Mouse (Mus musculus): Measurements from ENCODE around the gene Prr13.

Prr13 gene

GRCm38 (mm10) chr15:102450928-102451327 lies 7.9 kb upstream of the Prr13 start:
- POLR2A ChIA-PET = interaction anchor here in 3 of 4 experiments (0.6 to 6.5 kb wide), 41 partner anchors 9 to 459 kb away, joined by 3 to 62 read pairs (median 4); partner anchors contain the start of genes Pcbp2 (in 2 of the 3), Sp1 (in 2 of the 3), Tarbp2 (in 2 of the 3) and Map3k12 (in 1 of the 3)
- CTCF ChIA-PET = interaction anchor here (0.5 to 1.8 kb wide), 21 partner anchors 8 to 1408 kb away, joined by 3 to 28 read pairs (median 4); partner anchors contain the start of genes Npff (in 1 of the 4), Pcbp2 (in 1 of the 4) and Tarbp2 (in 1 of the 4)

GRCm38 (mm10) chr15:102451666-102452430 lies 7.0 kb upstream of the Prr13 start:
- POLR2A ChIA-PET = interaction anchor here in 3 of 4 experiments (0.6 to 6.5 kb wide), 40 partner anchors 8 to 316 kb away, joined by 3 to 62 read pairs (median 4); partner anchors contain the start of genes Tarbp2 (in 3 of the 3), Pcbp2 (in 2 of the 3), Sp1 (in 2 of the 3) and Map3k12 (in 1 of the 3)
- CTCF ChIA-PET = interaction anchor here in 3 of 4 experiments (0.6 to 1.8 kb wide), 18 partner anchors 9 to 75 kb away, joined by 3 to 12 read pairs (median 4); partner anchors contain the start of genes Npff (in 1 of the 3), Pcbp2 (in 1 of the 3) and Tarbp2 (in 1 of the 3)

- POLR2A ChIA-PET = interaction anchor here (0.5 to 6.5 kb wide), 24 partner anchors 9 to 215 kb away, joined by 3 to 62 read pairs (median 5); partner anchors contain the start of genes Pcbp2 (in 2 of the 4), Tarbp2 (in 2 of the 4), Amhr2 (in 1 of the 4) and Map3k12 (in 1 of the 4)
- CTCF ChIA-PET = interaction anchor here in 3 of 4 experiments (0.5 to 1.5 kb wide), 30 partner anchors 9 to 812 kb away, joined by 3 to 9 read pairs (median 5); partner anchors contain the start of genes Tarbp2 (in 2 of the 3), Aaas (in 1 of the 3), Amhr2 (in 1 of the 3) and Map3k12 (in 1 of the 3)
These were observed 2.8 kb upstream of the Prr13 start for GRCm38 (mm10) chr15:102455993-102456392.

GRCm38 (mm10) chr15:102458050-102458736 lies 635 bp upstream of the Prr13 start:
- CTCF ChIA-PET = interaction anchor here in 3 of 4 experiments (0.5 to 1.6 kb wide), 8 partner anchors 12 to 175 kb away, joined by 3 to 7 read pairs (median 3); partner anchors contain the start of genes Pcbp2 (in 1 of the 3) and Tarbp2 (in 1 of the 3)
- POLR2A ChIA-PET = interaction anchor here in 3 of 4 experiments (0.6 to 3.9 kb wide), 28 partner anchors 10 to 214 kb away, joined by 3 to 61 read pairs (median 4); partner anchors contain the start of genes Pcbp2 (in 2 of the 3), Sp1 (in 2 of the 3), Tarbp2 (in 2 of the 3) and Aaas (in 1 of the 3)

GRCm38 (mm10) chr15:102459381-102459780 lies 553 bp downstream of the Prr13 start:
- ChIA-PET POLR2A (interaction anchor here (0.6 to 3.9 kb wide), 39 partner anchors 9 to 212 kb away, joined by 3 to 61 read pairs (median 4); partner anchors contain the start of genes Pcbp2 (in 3 of the 4), Sp1 (in 2 of the 4), Tarbp2 (in 2 of the 4) and Aaas (in 1 of the 4)), CTCF (interaction anchor here (0.6 to 1.6 kb wide), 8 partner anchors 11 to 862 kb away, joined by 3 to 7 read pairs (median 4); partner anchors contain the start of gene Pcbp2 (in 1 of the 4))

GRCm38 (mm10) chr15:102459847-102460246 lies 1.0 kb downstream of the Prr13 start:
- ChIA-PET POLR2A (interaction anchor here (0.8 to 3.9 kb wide), 32 partner anchors 9 to 128 kb away, joined by 3 to 61 read pairs (median 5); partner anchors contain the start of genes Pcbp2 (in 4 of the 4), Sp1 (in 2 of the 4), Tarbp2 (in 2 of the 4) and Aaas (in 1 of the 4)), CTCF (interaction anchor here (0.6 to 1.5 kb wide), 10 partner anchors 9 to 863 kb away, joined by 3 to 12 read pairs (median 4); partner anchors contain the start of gene Pcbp2 (in 2 of the 4))

- CTCF ChIA-PET = interaction anchor here in 3 of 4 experiments (0.9 to 1.5 kb wide), 10 partner anchors 9 to 717 kb away, joined by 3 to 12 read pairs (median 4); partner anchors contain the start of gene Pcbp2 (in 2 of the 3)
- POLR2A ChIA-PET = interaction anchor here (0.7 to 3.9 kb wide), 26 partner anchors 10 to 110 kb away, joined by 3 to 61 read pairs (median 6); partner anchors contain the start of genes Pcbp2 (in 4 of the 4), Sp1 (in 2 of the 4), Tarbp2 (in 2 of the 4) and Aaas (in 1 of the 4)
These were observed 1.6 kb downstream of the Prr13 start for GRCm38 (mm10) chr15:102460409-102460808.

- ChIA-PET CTCF (interaction anchor here in 3 of 4 experiments (0.9 to 1.4 kb wide), 9 partner anchors 9 to 103 kb away, joined by 3 to 12 read pairs (median 3); partner anchors contain the start of gene Pcbp2 (in 2 of the 3)), POLR2A (interaction anchor here in 3 of 4 experiments (0.7 to 3.9 kb wide), 19 partner anchors 9 to 79 kb away, joined by 3 to 61 read pairs (median 6); partner anchors contain the start of genes Pcbp2 (in 3 of the 3), Tarbp2 (in 2 of the 3), Amhr2 (in 1 of the 3) and Sp1 (in 1 of the 3))
These were observed 2.1 kb downstream of the Prr13 start for GRCm38 (mm10) chr15:102460971-102461370.

GRCm38 (mm10) chr15:102461430-102462075 lies 2.7 kb downstream of the Prr13 start:
- POLR2A ChIA-PET = interaction anchor here in 3 of 4 experiments (0.6 to 4.2 kb wide), 27 partner anchors 9 to 294 kb away, joined by 3 to 22 read pairs (median 5); partner anchors contain the start of genes Pcbp2 (in 2 of the 3), Sp1 (in 2 of the 3), Tarbp2 (in 2 of the 3) and Aaas (in 1 of the 3)
- CTCF ChIA-PET = interaction anchor here in 3 of 4 experiments (0.6 to 1.7 kb wide), 11 partner anchors 9 to 215 kb away, joined by 3 to 14 read pairs (median 4); partner anchors contain the start of genes Pcbp2 (in 2 of the 3), Tarbp2 (in 2 of the 3) and Npff (in 1 of the 3)

- POLR2A ChIA-PET = interaction anchor here in 3 of 4 experiments (0.6 to 4.2 kb wide), 15 partner anchors 10 to 377 kb away, joined by 3 to 21 read pairs (median 4); partner anchors contain the start of genes Gm10337 (in 1 of the 3), Map3k12 (in 1 of the 3), Sp1 (in 1 of the 3) and Tarbp2 (in 1 of the 3)
- CTCF ChIA-PET = interaction anchor here in 1 of 4 experiments (1.7 kb wide), 1 partner anchor 55 kb away, joined by 9 read pairs; the partner anchor contains the start of gene Tarbp2
These were observed 4.8 kb downstream of the Prr13 start for GRCm38 (mm10) chr15:102463666-102464065.

- ChIA-PET CTCF (interaction anchor here in 2 of 4 experiments (0.6 kb wide), 2 partner anchors 13 to 52 kb away, joined by 4 to 14 read pairs; no protein-coding TSS in a partner anchor), POLR2A (interaction anchor here in 2 of 4 experiments (0.6 to 3.0 kb wide), 8 partner anchors 10 to 202 kb away, joined by 3 to 89 read pairs (median 3); partner anchors contain the start of genes Prr13 (in 2 of the 2), Map3k12 (in 1 of the 2) and Tarbp2 (in 1 of the 2))
These were observed 10.0 kb downstream of the Prr13 start for GRCm38 (mm10) chr15:102468675-102469370.

GRCm38 (mm10) chr15:102470183-102470604 lies 11.4 kb downstream of the Prr13 start, which contains the start of gene Pcbp2:
Gene Pcbp2, plus strand, starts transcription at chr15:102470539.
- ChIA-PET CTCF (interaction anchor here (0.5 to 2.1 kb wide), 26 partner anchors 8 to 200 kb away, joined by 3 to 14 read pairs (median 4); partner anchors contain the start of genes Tarbp2 (in 2 of the 4), Aaas (in 1 of the 4), Npff (in 1 of the 4) and Prr13 (in 1 of the 4)), POLR2A (interaction anchor here (0.5 to 3.0 kb wide), 140 partner anchors 8 to 802 kb away, joined by 3 to 89 read pairs (median 5); partner anchors contain the start of genes Prr13 (in 4 of the 4), Sp1 (in 4 of the 4), Aaas (in 3 of the 4) and Amhr2 (in 3 of the 4))

- ChIA-PET CTCF (interaction anchor here (0.6 to 2.1 kb wide), 28 partner anchors 9 to 200 kb away, joined by 3 to 14 read pairs (median 4); partner anchors contain the start of genes Tarbp2 (in 2 of the 4), Aaas (in 1 of the 4), Npff (in 1 of the 4) and Prr13 (in 1 of the 4)), POLR2A (interaction anchor here (0.5 to 3.0 kb wide), 161 partner anchors 8 to 731 kb away, joined by 3 to 89 read pairs (median 5); partner anchors contain the start of genes Sp1 (in 4 of the 4), Aaas (in 3 of the 4), Prr13 (in 3 of the 4) and Tarbp2 (in 3 of the 4))
These were observed 11.9 kb downstream of the Prr13 start for GRCm38 (mm10) chr15:102470605-102471294.

GRCm38 (mm10) chr15:102471295-102471645 lies 12.4 kb downstream of the Prr13 start:
- ChIA-PET POLR2A (interaction anchor here (0.6 to 3.0 kb wide), 103 partner anchors 8 to 586 kb away, joined by 3 to 89 read pairs (median 5); partner anchors contain the start of genes Prr13 (in 3 of the 4), Sp1 (in 3 of the 4), Tarbp2 (in 3 of the 4) and Atp5g2 (in 2 of the 4)), CTCF (interaction anchor here in 3 of 4 experiments (0.6 to 2.1 kb wide), 12 partner anchors 9 to 706 kb away, joined by 3 to 14 read pairs (median 4); partner anchors contain the start of genes Npff (in 1 of the 3) and Tarbp2 (in 1 of the 3))

Data from embryonic stem cell, embryonic (primary cell).